Mouse (Mus musculus): ENCODE measurements around the gene Specc1l. TPM values are rescaled to one million over a fixed set of nuclear protein-coding genes. Genes with fewer than 3 reads are reported as not detected.

Specc1l gene
- polyA plus RNA-seq, 1 experiment from 2014 or later: 34.6 TPM

- Histone ChIP-seq H3K4me3 (no peak overlapping the region), H3K27me3 (no peaks in the 10 kb centered on the region), H3K9me3 (no peaks in the 10 kb centered on the region), H3K27ac (no peak overlapping the region), H3K36me3 (peaks cover 46% of the 10 kb centered on the region), H3K4me2 (no peak overlapping the region), H3K9ac (no peak overlapping the region), H3K4me1 (replicated peaks) (0 out of 2 replicates have a peak, but pooled peaks cover 3% of the 10 kb centered on the region)
- no peak for ATAC-seq (ENCODE audit: low FRiP score)
- whole genome bisulfite sequencing: 80% methylated on average over 3 of the region's 3 CpGs
Observed at GRCm38 (mm10) chr10:75257401-75257800, 45.5 kb downstream of the Specc1l start.

GRCm38 (mm10) chr10:75258241-75258640 lies 46.4 kb downstream of the Specc1l start:
- 59% methylated on average over 5 of the region's 5 CpGs for WGBS
- Histone ChIP-seq H3K4me2 (no peak overlapping the region), H3K36me3 (peaks cover 49% of the 10 kb centered on the region), H3K27me3 (no peaks in the 10 kb centered on the region), H3K9me3 (no peaks in the 10 kb centered on the region), H3K9ac (no peak overlapping the region), H3K27ac (0 out of 2 replicates have a peak overlapping the region, but pooled peaks have one; percentile 19), H3K4me3 (no peak overlapping the region), H3K4me1 (replicated peaks) (0 out of 2 replicates have a peak, but pooled peaks cover 3% of the 10 kb centered on the region)
- ATAC-seq (ENCODE audit: low FRiP score): no peak

DNA sequence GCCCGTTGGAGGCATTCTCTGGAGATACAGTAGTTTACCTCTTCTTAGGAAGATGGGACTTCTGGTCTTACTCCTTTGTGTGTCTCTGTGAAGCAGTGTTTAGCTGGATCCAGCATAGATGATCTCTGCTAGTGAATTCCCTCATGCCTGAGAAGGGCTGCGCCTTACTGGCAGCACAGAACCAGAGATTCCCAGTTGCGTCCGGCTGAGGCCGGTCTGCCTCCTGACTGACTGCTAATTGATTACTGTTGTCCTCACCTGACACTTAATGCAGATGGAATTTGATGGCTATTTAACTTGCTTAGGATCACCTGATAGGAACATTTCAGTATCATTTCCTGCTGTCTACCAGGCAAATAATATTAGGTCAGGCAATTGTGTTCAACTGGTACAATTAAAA lies 49.4 kb downstream of the Specc1l start:
- H3K4me2 ChIP-seq: no peak overlapping the region
- no peaks in the 10 kb centered on the region for H3K9me3 ChIP-seq
- H3K27me3 ChIP-seq: no peaks in the 10 kb centered on the region
- no peak overlapping the region for H3K27ac ChIP-seq
- no peak for ATAC-seq (ENCODE audit: low FRiP score)
- H3K4me3 ChIP-seq: no peak overlapping the region
- WGBS: 90% methylated on average over 5 of the region's 5 CpGs
- peaks cover 75% of the 10 kb centered on the region for H3K36me3 ChIP-seq
- no peak overlapping the region for H3K9ac ChIP-seq
- 0 out of 2 replicates have a peak, but pooled peaks cover 3% of the 10 kb centered on the region for H3K4me1 ChIP-seq (replicated peaks)

DNA sequence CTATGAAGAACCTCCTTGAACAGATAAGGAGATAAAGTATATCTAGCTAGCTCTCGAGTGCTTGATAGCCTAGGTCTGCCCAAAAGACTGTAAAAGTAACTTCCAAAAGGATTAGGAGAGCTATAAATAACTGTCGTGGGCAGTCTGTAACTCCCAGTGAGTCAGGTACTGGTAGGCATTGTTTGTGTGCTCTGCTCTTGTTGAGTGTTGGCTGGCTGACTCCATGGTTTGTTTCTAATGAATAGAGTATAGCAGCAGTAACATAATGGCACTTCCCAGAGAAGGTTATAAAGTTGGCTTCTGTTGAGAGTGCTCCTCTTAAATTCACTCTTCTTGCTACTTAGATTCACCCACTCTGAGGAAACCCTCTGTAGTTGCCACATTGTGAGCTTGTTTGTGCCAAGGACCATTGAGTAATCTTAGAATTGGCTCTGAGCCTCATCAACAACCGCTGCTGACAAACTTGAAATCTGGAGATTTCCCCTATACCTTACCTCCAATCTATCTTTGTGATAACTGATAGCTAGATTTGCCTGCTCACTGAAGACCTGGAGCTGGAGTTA lies 53.2 kb downstream of the Specc1l start:
- Histone ChIP-seq H3K27me3 (no peaks in the 10 kb centered on the region), H3K36me3 (peaks cover 86% of the 10 kb centered on the region), H3K4me2 (no peak overlapping the region), H3K27ac (no peak overlapping the region), H3K4me1 (replicated peaks) (no peaks in the 10 kb centered on the region), H3K9ac (no peak overlapping the region), H3K4me3 (no peak overlapping the region), H3K9me3 (no peaks in the 10 kb centered on the region)
- WGBS: 83% methylated on average over 3 of the region's 3 CpGs
- no peak for ATAC-seq (ENCODE audit: low FRiP score)

DNA sequence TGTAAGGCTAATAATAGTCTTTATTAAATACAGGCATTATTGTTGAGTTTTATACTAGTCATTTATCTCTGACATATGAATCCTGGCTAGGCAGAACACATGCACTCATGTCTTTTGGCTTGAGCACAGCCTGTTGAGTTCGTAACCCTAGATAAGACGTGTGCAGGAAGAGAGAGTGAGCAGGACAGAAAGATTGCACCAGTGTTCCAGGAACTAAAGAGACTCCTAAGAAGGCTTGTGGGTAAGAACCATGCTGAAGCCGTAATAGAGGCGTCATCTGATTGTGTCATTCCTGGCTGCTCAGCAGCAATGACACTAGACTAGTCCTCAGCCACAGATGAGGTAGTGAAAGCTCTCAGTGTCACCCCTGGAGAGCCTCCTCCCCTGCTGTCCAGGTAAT lies 61.1 kb downstream of the Specc1l start:
- no peak overlapping the region for H3K4me3 ChIP-seq
- H3K36me3 ChIP-seq: peaks cover 66% of the 10 kb centered on the region
- no peaks in the 10 kb centered on the region for H3K9me3 ChIP-seq
- no peak overlapping the region for H3K4me2 ChIP-seq
- no peaks in the 10 kb centered on the region for H3K4me1 ChIP-seq (replicated peaks)
- H3K9ac ChIP-seq: no peak overlapping the region
- no peaks in the 10 kb centered on the region for H3K27me3 ChIP-seq
- ATAC-seq (ENCODE audit: low FRiP score): no peak
- WGBS: 93% methylated on average over 4 of the region's 4 CpGs
- no peak overlapping the region for H3K27ac ChIP-seq

DNA sequence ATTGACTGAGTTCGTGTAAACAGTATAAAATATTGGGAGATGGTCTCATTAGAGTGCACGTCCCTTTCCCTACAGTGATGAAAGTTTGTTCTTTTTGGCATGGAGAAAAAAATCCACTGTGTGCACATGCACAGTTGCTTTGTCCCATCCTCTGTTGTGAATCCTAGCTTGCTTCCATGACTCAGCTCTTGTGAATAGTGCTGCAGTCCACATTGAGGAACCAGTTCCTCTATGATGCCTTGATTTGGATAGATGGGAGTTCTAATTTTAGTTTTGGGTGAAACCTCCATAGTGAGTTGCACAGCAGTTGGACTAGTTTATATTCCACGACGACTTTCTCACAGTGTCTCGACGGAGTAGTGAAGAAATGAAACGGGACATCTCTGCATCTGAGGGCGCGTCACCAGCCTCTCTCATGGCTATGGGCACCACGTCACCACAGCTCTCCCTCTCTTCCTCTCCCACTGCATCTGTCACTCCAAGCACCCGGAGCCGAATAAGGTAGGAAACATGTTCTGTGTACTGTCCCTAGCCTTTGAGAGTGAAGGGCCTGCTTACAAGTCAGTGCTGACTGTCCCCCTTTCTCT lies 64.6 kb downstream of the Specc1l start:
- H3K36me3 ChIP-seq: peaks cover 65% of the 10 kb centered on the region
- H3K9me3 ChIP-seq: no peaks in the 10 kb centered on the region
- H3K4me2 ChIP-seq: no peak overlapping the region
- H3K9ac ChIP-seq: no peak overlapping the region
- ATAC-seq (ENCODE audit: low FRiP score): no peak
- 91% methylated on average over 12 of the region's 12 CpGs for WGBS
- H3K27ac ChIP-seq: no peak overlapping the region
- H3K27me3 ChIP-seq: no peaks in the 10 kb centered on the region
- no peaks in the 10 kb centered on the region for H3K4me1 ChIP-seq (replicated peaks)
- H3K4me3 ChIP-seq: no peak overlapping the region

GRCm38 (mm10) chr10:75277501-75277900 lies 65.6 kb downstream of the Specc1l start:
- no peaks in the 10 kb centered on the region for H3K4me1 ChIP-seq (replicated peaks)
- ATAC-seq (ENCODE audit: low FRiP score): 0 out of 2 replicates have a peak, but pooled peaks have one; percentile 28
- 92% methylated on average over 1 of the region's 1 CpGs for WGBS
- H3K4me2 ChIP-seq: no peak overlapping the region
- no peak overlapping the region for H3K9ac ChIP-seq
- H3K4me3 ChIP-seq: no peak overlapping the region
- H3K27me3 ChIP-seq: no peaks in the 10 kb centered on the region
- H3K36me3 ChIP-seq: peaks cover 59% of the 10 kb centered on the region
- H3K27ac ChIP-seq: no peak overlapping the region
- H3K9me3 ChIP-seq: no peaks in the 10 kb centered on the region

DNA sequence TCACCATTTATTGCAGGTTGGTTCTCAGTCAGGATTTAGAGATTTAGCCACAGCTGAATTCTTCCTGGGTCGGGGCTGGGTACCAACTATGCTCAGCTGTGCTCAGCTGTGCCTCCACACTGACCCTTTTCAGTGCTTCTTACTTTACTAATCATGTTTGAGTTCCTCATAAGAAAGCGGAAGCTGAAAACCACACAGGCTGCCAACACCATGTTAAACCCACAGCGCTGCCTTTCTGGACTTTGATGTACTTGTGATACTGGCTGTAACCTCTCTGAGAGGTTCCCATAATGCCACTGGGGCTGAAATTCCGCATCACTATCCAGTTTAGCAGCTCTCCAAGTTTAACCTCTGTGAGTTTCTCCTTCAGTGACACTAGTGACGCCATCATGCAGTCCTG lies 70.8 kb downstream of the Specc1l start:
- Histone ChIP-seq H3K9me3 (no peaks in the 10 kb centered on the region), H3K27ac (no peak overlapping the region), H3K9ac (no peak overlapping the region), H3K36me3 (peaks cover 40% of the 10 kb centered on the region), H3K4me2 (no peak overlapping the region), H3K27me3 (no peaks in the 10 kb centered on the region), H3K4me1 (replicated peaks) (no peaks in the 10 kb centered on the region), H3K4me3 (no peak overlapping the region)
- ATAC-seq (ENCODE audit: low FRiP score): no peak
- 94% methylated on average over 5 of the region's 5 CpGs for WGBS

- no peak for ATAC-seq (ENCODE audit: low FRiP score)
- H3K36me3 ChIP-seq: peaks cover 42% of the 10 kb centered on the region
Observed at GRCm38 (mm10) chr10:75283821-75284220, 71.9 kb downstream of the Specc1l start.

GRCm38 (mm10) chr10:75288579-75288978 lies 76.7 kb downstream of the Specc1l start:
- Histone ChIP-seq H3K36me3 (peaks cover 27% of the 10 kb centered on the region), H3K9me3 (no peaks in the 10 kb centered on the region), H3K4me1 (replicated peaks) (no peaks in the 10 kb centered on the region), H3K4me2 (no peak overlapping the region), H3K27me3 (no peaks in the 10 kb centered on the region), H3K9ac (no peak overlapping the region), H3K4me3 (no peak overlapping the region), H3K27ac (no peak overlapping the region)
- 83% methylated on average over 7 of the region's 7 CpGs for WGBS
- ATAC-seq (ENCODE audit: low FRiP score): no peak

More at GRCm38 (mm10) chr10:75283821-75284220, 71.9 kb downstream of the Specc1l start:
- WGBS: 93% methylated on average over 3 of the region's 3 CpGs
- H3K27me3 ChIP-seq: no peaks in the 10 kb centered on the region
- H3K9ac ChIP-seq: no peak overlapping the region
- no peaks in the 10 kb centered on the region for H3K4me1 ChIP-seq (replicated peaks)
- no peak overlapping the region for H3K4me2 ChIP-seq
- H3K4me3 ChIP-seq: no peak overlapping the region
- no peak overlapping the region for H3K27ac ChIP-seq
- no peaks in the 10 kb centered on the region for H3K9me3 ChIP-seq

- WGBS: 77% methylated on average over 4 of the region's 4 CpGs
- Histone ChIP-seq H3K4me2 (no peak overlapping the region), H3K9ac (no peak overlapping the region), H3K9me3 (no peaks in the 10 kb centered on the region), H3K27me3 (no peaks in the 10 kb centered on the region), H3K36me3 (peaks cover 19% of the 10 kb centered on the region), H3K4me3 (no peak overlapping the region), H3K4me1 (replicated peaks) (no peaks in the 10 kb centered on the region; the same call in 1 of the 2 replicates), H3K27ac (no peak overlapping the region)
- ATAC-seq (ENCODE audit: low FRiP score): no peak
Observed at GRCm38 (mm10) chr10:75289392-75289791, 77.5 kb downstream of the Specc1l start.

DNA sequence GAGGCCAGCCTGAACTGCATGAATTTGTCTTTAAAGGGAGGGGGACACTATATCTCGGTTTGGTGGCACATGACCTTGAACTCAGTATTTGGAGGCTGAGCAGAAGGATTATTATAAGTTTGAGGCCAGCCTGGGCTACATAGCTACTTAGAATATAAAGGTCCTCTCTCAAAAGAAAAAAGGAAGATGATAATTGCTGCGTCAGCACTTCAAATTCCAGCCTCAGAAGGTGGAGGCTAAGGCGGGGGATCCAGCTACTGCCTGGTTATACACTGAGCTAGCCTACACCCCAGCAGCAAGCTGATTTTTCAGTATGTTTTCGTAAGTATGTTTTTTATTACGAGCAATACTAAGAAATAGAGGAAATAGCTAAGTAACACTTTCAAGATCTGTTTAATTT lies 78.8 kb downstream of the Specc1l start:
- peaks cover 19% of the 10 kb centered on the region for H3K36me3 ChIP-seq
- H3K9me3 ChIP-seq: no peaks in the 10 kb centered on the region
- no peak overlapping the region for H3K4me3 ChIP-seq
- H3K4me1 ChIP-seq (replicated peaks): peaks cover 4% of the 10 kb centered on the region; the same call in 1 of the 2 replicates
- no peak overlapping the region for H3K27ac ChIP-seq
- ATAC-seq (ENCODE audit: low FRiP score): no peak
- no peak overlapping the region for H3K9ac ChIP-seq
- no peak overlapping the region for H3K4me2 ChIP-seq
- WGBS: 92% methylated on average over 5 of the region's 5 CpGs
- H3K27me3 ChIP-seq: no peaks in the 10 kb centered on the region

GRCm38 (mm10) chr10:75291338-75291737 lies 79.5 kb downstream of the Specc1l start:
- Histone ChIP-seq H3K4me3 (no peak overlapping the region), H3K27ac (peak overlapping the region; percentile 30), H3K9me3 (no peaks in the 10 kb centered on the region), H3K9ac (no peak overlapping the region), H3K4me2 (no peak overlapping the region), H3K4me1 (replicated peaks) (peaks cover 4% of the 10 kb centered on the region; the same call in 1 of the 2 replicates), H3K27me3 (no peaks in the 10 kb centered on the region), H3K36me3 (peaks cover 23% of the 10 kb centered on the region)
- 64% methylated on average over 1 of the region's 1 CpGs for WGBS
- ATAC-seq (ENCODE audit: low FRiP score): no peak

Data from hindbrain, embryonic 13.5 days (tissue).